Mouse (Mus musculus) myocyte (in vitro differentiated cells): ENCODE measurements around the gene Nr1i2.
"Not testable (repeated sequence)": the region's sequence is repeated elsewhere in the genome, so short reads cannot be mapped to it uniquely, and the experiment has no call there.

Experiments used
- CEBPB ChIP-seq: IDR thresholded peaks from 2 replicates; pipeline ENCODE4 v1.6.1; 2011; ENCODE audit warnings: mild to moderate bottlenecking, moderate library complexity; ENCODE audit not compliant: poor library complexity, insufficient read depth, severe bottlenecking
- MYOD1 ChIP-seq, 3 experiments: IDR thresholded peaks; one replicate each; pipeline ENCODE4 v1.6.1; 2011; ENCODE audit warnings: control low read depth in 2 of 3, low read depth in 2 of 3, mild to moderate bottlenecking in 2 of 3, moderate library complexity in 1 of 3; ENCODE audit not compliant: insufficient read length in 2 of 3, control insufficient read depth in 1 of 3
- POLR2A ChIP-seq: IDR thresholded peaks from one replicate; pipeline ENCODE4 v1.6.1; 2011; ENCODE audit warnings: low read depth, mild to moderate bottlenecking, control low read depth, moderate library complexity; ENCODE audit not compliant: insufficient read length
- REST ChIP-seq: IDR thresholded peaks from one replicate; pipeline ENCODE4 v1.6.1; 2011; ENCODE audit warnings: mild to moderate bottlenecking, control low read depth, moderate library complexity; ENCODE audit not compliant: insufficient read depth, insufficient read length
- TCF12 ChIP-seq: IDR thresholded peaks from one replicate; pipeline ENCODE4 v1.6.1; 2011; ENCODE audit warnings: mild to moderate bottlenecking, control low read depth; ENCODE audit not compliant: poor library complexity, insufficient read depth, severe bottlenecking
- USF1 ChIP-seq: IDR thresholded peaks from one replicate; pipeline ENCODE4 v1.6.1; 2011; ENCODE audit warnings: low read depth, mild to moderate bottlenecking, control low read depth, moderate library complexity

- not testable (repeated sequence) for TF ChIP-seq POLR2A; TCF12; MYOD1 (IDR thresholded peaks at IDR 0.05; ENCODE audit: control insufficient read depth in 1 of 3, insufficient read length in 2 of 3, low read depth in 2 of 3); REST; USF1; CEBPB
These were observed 72.1 kb downstream of the Nr1i2 start for GRCm38 (mm10) chr16:38222491-38222890.
